Mouse (Mus musculus) liver, embryonic 14.5 days (tissue): ENCODE data around the gene Cacna1d. TPM values are rescaled to one million over a fixed set of nuclear protein-coding genes. Genes with fewer than 3 reads are reported as not detected.

Experiments used
- ATAC-seq: fragments of 200-750 bp; cut with Nextera tagmentation; 2 replicates; pipeline ENCODE4 v1.8.0; 2017; ENCODE audit warnings: moderate number of reproducible peaks, mild to moderate bottlenecking, moderate library complexity; ENCODE audit not compliant: insufficient read depth
- DNase-seq, 3 experiments: peaks; one replicate each; pipeline ENCODE4 v3.0.0-alpha.2; 2012 to 2013; ENCODE audit warnings: low read depth in 3 of 3, low spot score in 3 of 3
- H3K27ac ChIP-seq: fragments of 300-500 bp; sonication (generic); 2 replicates; pipeline ENCODE4 v1.5.1; 2014; ENCODE audit warnings: moderate library complexity, mild to moderate bottlenecking, control low read depth, inconsistent platforms
- H3K27me3 ChIP-seq: fragments of 300-500 bp; sonication (generic); 2 replicates; pipeline ENCODE4 v1.6.1; 2014; ENCODE audit warnings: mild to moderate bottlenecking, low read length, moderate library complexity; ENCODE audit not compliant: control insufficient read depth, insufficient read depth
- H3K36me3 ChIP-seq: fragments of 300-500 bp; sonication (generic); replicated peaks from 2 replicates; pipeline ENCODE4 v1.6.1; 2014; ENCODE audit warnings: low read depth; ENCODE audit not compliant: control insufficient read depth, insufficient read depth
- H3K4me1 ChIP-seq, 2 experiments: fragments of 200-500 bp in 1 of 2; fragments of 300-500 bp in 1 of 2; sonication (generic) in 1 of 2; replicated peaks; 2 replicates each; pipeline ENCODE4 v1.6.1; 2012 to 2014; ENCODE audit warnings: antibody characterized with exemption in 1 of 2, inconsistent platforms in 1 of 2, low read length in 1 of 2; ENCODE audit not compliant: control insufficient read depth in 2 of 2, insufficient read depth in 2 of 2
- H3K4me2 ChIP-seq: fragments of 300-500 bp; sonication (generic); 2 replicates; pipeline ENCODE4 v1.6.1; 2014; ENCODE audit warnings: low read depth, mild to moderate bottlenecking, control low read depth, moderate library complexity
- H3K4me3 ChIP-seq, 2 experiments: fragments of 200-500 bp in 1 of 2; fragments of 300-500 bp in 1 of 2; sonication (generic) in 1 of 2; 2 replicates each; pipeline ENCODE4 v1.5.1; 2012 to 2014; ENCODE audit warnings: low read depth in 2 of 2, low read length in 2 of 2, mild to moderate bottlenecking in 2 of 2, control low read depth in 1 of 2, inconsistent platforms in 1 of 2, moderate library complexity in 1 of 2; ENCODE audit not compliant: insufficient read depth in 1 of 2
- H3K9ac ChIP-seq: fragments of 300-500 bp; sonication (generic); replicated peaks from 2 replicates; pipeline ENCODE4 v1.6.1; 2014; ENCODE audit warnings: mild to moderate bottlenecking, control low read depth, moderate library complexity
- H3K9me3 ChIP-seq: fragments of 300-500 bp; sonication (generic); 2 replicates; pipeline ENCODE4 v1.6.1; 2016; ENCODE audit warnings: low read length, mixed read lengths; ENCODE audit not compliant: control insufficient read depth
- CTCF ChIP-seq: IDR thresholded peaks from 2 replicates; pipeline ENCODE4 v1.5.1; 2016; ENCODE audit warnings: antibody characterized with exemption, low read depth, control low read depth
- EP300 ChIP-seq: IDR thresholded peaks from 2 replicates; pipeline ENCODE4 v1.6.1; 2016; ENCODE audit warnings: antibody characterized with exemption, low read depth
- WGBS: fragments of 180-500 bp; shearing (Covaris S2); extraction: QIAGEN DNeasy Blood & Tissue Kit; methylation state at CpG from one replicate; pipeline ENCODE4 v1.1.7; 2014; ENCODE audit not compliant: insufficient replicate concordance; 5-methylcytosine and 5-hydroxymethylcytosine counted together
- polyA plus RNA-seq, 2 experiments: library from polyadenylated mRNA; depleted of rRNA in 1 of 2; stranded (reverse) in 1 of 2; unstranded in 1 of 2; fragments of >200 nt; fragmentation: Nextera tagmentation in 1 of 2; extraction: Ambion mirVana in 1 of 2; gene quantifications; 2 replicates each; pipeline versions ENCODE4 v1.2.1 to v1.2.3; 2012 to 2014

Cacna1d gene
- polyA plus RNA-seq, 2 experiments = 0.17 TPM

DNA sequence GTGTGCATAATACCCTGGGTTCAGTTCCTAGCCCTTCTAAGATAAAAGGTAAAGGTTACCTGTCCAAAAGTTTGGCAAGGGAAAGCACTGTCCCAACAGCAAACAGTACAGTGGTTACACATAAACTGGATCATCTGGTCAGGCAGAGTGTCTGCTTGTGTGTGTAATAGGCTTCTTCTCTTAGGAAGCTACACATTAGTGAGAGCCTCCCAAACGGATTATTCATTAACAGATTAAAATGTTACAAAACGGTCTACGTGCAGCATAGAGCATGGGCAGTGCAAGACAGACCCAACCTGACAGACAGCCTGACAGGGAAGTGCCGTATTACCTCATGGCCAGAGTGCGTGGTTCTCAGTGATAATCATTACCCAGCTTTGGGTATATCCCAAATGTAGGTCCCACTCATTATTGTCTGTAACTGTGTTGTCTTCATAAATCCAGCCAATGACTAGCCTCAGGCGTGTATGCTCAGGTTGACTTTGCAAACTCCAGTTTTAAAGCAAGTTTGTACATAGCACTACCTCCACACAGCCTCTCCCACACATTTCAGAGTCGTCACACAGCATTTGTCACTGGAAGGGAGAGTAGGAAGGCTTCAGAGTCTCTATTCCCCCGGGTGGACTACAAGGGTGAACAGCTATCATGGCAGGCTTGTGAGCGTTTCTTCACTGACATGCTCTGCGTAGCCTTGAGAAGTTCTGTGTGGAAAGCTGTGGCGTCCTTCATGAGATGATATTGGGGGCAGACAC, 495.1 kb downstream of the Cacna1d start:
- Histone ChIP-seq H3K27me3 (no peaks in the 10 kb centered on the region), H3K27ac (peak overlapping the region; percentile 41; the same call in 1 of the 2 replicates), H3K4me1 (peaks cover 0 to 21% of the 10 kb centered on the region in 2 experiments; a peak in 2 of 4 replicates), H3K4me3 (no peak overlapping the region), H3K36me3 (peaks cover 18% of the 10 kb centered on the region), H3K9ac (no peak overlapping the region), H3K9me3 (no peaks in the 10 kb centered on the region), H3K4me2 (no peak overlapping the region)
- TF ChIP-seq EP300 (no peak), CTCF (no peak)
- WGBS = 78% methylated on average over 11 of the region's 11 CpGs
- ATAC-seq (peak; percentile 85), DNase-seq (peak; percentile 22 to 31 (median 28))

GRCm38 (mm10) chr14:29994976-29995375, 496.3 kb downstream of the Cacna1d start:
- Histone ChIP-seq H3K4me2 (no peak overlapping the region), H3K9ac (no peak overlapping the region), H3K9me3 (no peaks in the 10 kb centered on the region), H3K27ac (no peak overlapping the region), H3K36me3 (peaks cover 26% of the 10 kb centered on the region), H3K4me3 (no peak overlapping the region), H3K4me1 (peaks cover 0 to 18% of the 10 kb centered on the region in 2 experiments; a peak in 2 of 4 replicates), H3K27me3 (no peaks in the 10 kb centered on the region)
- WGBS = 82% methylated on average over 4 of the region's 4 CpGs
- no peak for TF ChIP-seq CTCF
- TF ChIP-seq EP300 = no peak
- ATAC-seq (no peak), DNase-seq (no peak)

Other genes with a start within 250 kb of the Cacna1d start
- gene Dcp1a, start 11.9 kb downstream of the Cacna1d start, polyA plus RNA-seq (2012; rRNA removed) = 8.2 and 12.5 TPM in 2 replicates
- 6.2 and 8.5 TPM in 2 replicates for gene Dcp1a, start 11.9 kb downstream of the Cacna1d start, polyA plus RNA-seq (2014; fragmentation: Nextera tagmentation; extraction: Ambion mirVana)
- gene Tkt, start 56.9 kb upstream of the Cacna1d start, polyA plus RNA-seq (2012; rRNA removed) = 132 and 153 TPM in 2 replicates
- gene Tkt, start 56.9 kb upstream of the Cacna1d start, polyA plus RNA-seq (2014; fragmentation: Nextera tagmentation; extraction: Ambion mirVana) = 86.7 and 98.4 TPM in 2 replicates
- gene Prkcd, start 134.8 kb upstream of the Cacna1d start, polyA plus RNA-seq (2012; rRNA removed) = 15.5 and 18.7 TPM in 2 replicates
- gene Prkcd, start 134.8 kb upstream of the Cacna1d start, polyA plus RNA-seq (2014; fragmentation: Nextera tagmentation; extraction: Ambion mirVana) = 11.4 and 12.5 TPM in 2 replicates
- gene Rft1, start 162.9 kb upstream of the Cacna1d start, polyA plus RNA-seq (2012; rRNA removed) = 3.0 and 3.4 TPM in 2 replicates
- gene Rft1, start 162.9 kb upstream of the Cacna1d start, polyA plus RNA-seq (2014; fragmentation: Nextera tagmentation; extraction: Ambion mirVana) = 2.8 and 2.9 TPM in 2 replicates
- gene Sfmbt1, start 223.4 kb upstream of the Cacna1d start, polyA plus RNA-seq (2012; rRNA removed) = 2.0 and 3.9 TPM in 2 replicates
- gene Sfmbt1, start 223.4 kb upstream of the Cacna1d start, polyA plus RNA-seq (2014; fragmentation: Nextera tagmentation; extraction: Ambion mirVana) = 11.9 and 13.0 TPM in 2 replicates